Mouse (Mus musculus): ENCODE data around the gene Ak5.

GRCm38 (mm10) chr3:152709936-152710335, 41.8 kb upstream of the Ak5 start:
- TF ChIP-seq POLR2A (IDR thresholded peaks at IDR 0.05; ENCODE audit: borderline replicate concordance, extremely low read depth, insufficient read depth, insufficient read length, poor library complexity, severe bottlenecking): no peak
- TF ChIP-seq CTCF (IDR thresholded peaks at IDR 0.05; ENCODE audit: borderline replicate concordance, extremely low read depth, insufficient read depth, insufficient read length): no peak

Data from brain, embryonic 14.5 days (tissue).